Mouse (Mus musculus) lung, postnatal 0 days (tissue): Measurements from ENCODE around the gene Myzap. TPM values are rescaled to one million over a fixed set of nuclear protein-coding genes. Genes with fewer than 3 reads are reported as not detected.
A peak's percentile ranks its signal among the peaks of the same experiment; 100 is the strongest.

ENCODE experiments used
- ATAC-seq: fragments of 200-750 bp; cut with Nextera tagmentation; 2 replicates; pipeline ENCODE4 v1.8.0; 2017; ENCODE audit warnings: moderate library complexity
- DNase-seq: peaks from one replicate; pipeline ENCODE4 v3.0.0-alpha.2; 2016; ENCODE audit warnings: low spot score
- H3K27ac ChIP-seq: fragments of 300-500 bp; sonication (generic); 2 replicates; pipeline ENCODE4 v1.5.1; 2014; ENCODE audit warnings: antibody characterized with exemption, mild to moderate bottlenecking, low read length, mixed read lengths
- H3K27me3 ChIP-seq: fragments of 300-500 bp; sonication (generic); replicated peaks from 2 replicates; pipeline ENCODE4 v1.6.1; 2014; ENCODE audit warnings: low read length, mixed read lengths; ENCODE audit not compliant: insufficient read depth
- H3K36me3 ChIP-seq: fragments of 300-500 bp; sonication (generic); 2 replicates; pipeline ENCODE4 v1.6.1; 2014; ENCODE audit warnings: low read length, mixed read lengths; ENCODE audit not compliant: insufficient read depth
- H3K4me1 ChIP-seq: fragments of 300-500 bp; sonication (generic); 2 replicates; pipeline ENCODE4 v1.6.1; 2014; ENCODE audit warnings: antibody characterized with exemption, low read depth, low read length, mixed read lengths; ENCODE audit not compliant: insufficient read depth
- H3K4me2 ChIP-seq: fragments of 300-500 bp; sonication (generic); replicated peaks from 2 replicates; pipeline ENCODE4 v1.6.1; 2014; ENCODE audit warnings: low read depth, mild to moderate bottlenecking, low read length, moderate library complexity, mixed read lengths
- H3K4me3 ChIP-seq: fragments of 300-500 bp; sonication (generic); 2 replicates; pipeline ENCODE4 v1.5.1; 2014; ENCODE audit warnings: low read depth, low read length
- H3K9ac ChIP-seq: fragments of 300-500 bp; sonication (generic); replicated peaks from 2 replicates; pipeline ENCODE4 v1.6.1; 2014; ENCODE audit warnings: low read depth, mild to moderate bottlenecking
- H3K9me3 ChIP-seq: fragments of 300-500 bp; sonication (generic); 2 replicates; pipeline ENCODE4 v1.6.1; 2016; ENCODE audit warnings: low read length, mixed read lengths
- CTCF ChIP-seq: IDR thresholded peaks from 2 replicates; pipeline ENCODE4 v1.5.1; 2016; ENCODE audit warnings: antibody characterized with exemption, mild to moderate bottlenecking
- EP300 ChIP-seq: IDR thresholded peaks from 2 replicates; pipeline ENCODE4 v1.6.1; 2016; ENCODE audit warnings: antibody characterized with exemption, mild to moderate bottlenecking, control low read depth
- WGBS: fragments of 180-500 bp; shearing (Covaris S2); extraction: QIAGEN DNeasy Blood & Tissue Kit; methylation state at CpG from one replicate; pipeline ENCODE4 v1.1.7; 2014; 5-methylcytosine and 5-hydroxymethylcytosine counted together
- polyA plus RNA-seq: library from polyadenylated mRNA; unstranded; fragments of >200 nt; fragmentation: Nextera tagmentation; extraction: Ambion mirVana; gene quantifications from 2 replicates; pipeline ENCODE4 v1.2.1, GENCODE M21; 2015

Myzap gene
- polyA plus RNA-seq, 1 experiment from 2014 or later: 126 TPM

GRCm38 (mm10) chr9:71527438-71527837 lies 64.7 kb downstream of the Myzap start:
- Histone ChIP-seq H3K27me3 (no peaks in the 10 kb centered on the region), H3K27ac (no peak overlapping the region), H3K4me2 (no peak overlapping the region), H3K9ac (no peak overlapping the region), H3K4me1 (no peaks in the 10 kb centered on the region; the same call in 1 of the 2 replicates), H3K9me3 (no peaks in the 10 kb centered on the region), H3K36me3 (no peaks in the 10 kb centered on the region), H3K4me3 (no peak overlapping the region)
- ATAC-seq (no peak), DNase-seq (no peak)
- 41% methylated on average over 9 of the region's 9 CpGs for WGBS
- no peak for TF ChIP-seq EP300
- TF ChIP-seq CTCF: no peak

GRCm38 (mm10) chr9:71523901-71524300 lies 68.3 kb downstream of the Myzap start:
- TF ChIP-seq CTCF (no peak), EP300 (no peak)
- H3K27ac ChIP-seq: no peak overlapping the region
- no peak overlapping the region for H3K9ac ChIP-seq
- no peaks in the 10 kb centered on the region for H3K9me3 ChIP-seq
- DNase-seq: no peak
- no peaks in the 10 kb centered on the region for H3K36me3 ChIP-seq
- no peak overlapping the region for H3K4me2 ChIP-seq
- H3K4me3 ChIP-seq: no peak overlapping the region
- WGBS: 91% methylated on average over 4 of the region's 4 CpGs
- no peaks in the 10 kb centered on the region for H3K27me3 ChIP-seq
- H3K4me1 ChIP-seq: no peaks in the 10 kb centered on the region; the same call in 1 of the 2 replicates
- ATAC-seq: no peak

- no peaks in the 10 kb centered on the region for H3K9me3 ChIP-seq
- no peak overlapping the region for H3K4me3 ChIP-seq
- H3K9ac ChIP-seq: no peak overlapping the region
- no peaks in the 10 kb centered on the region for H3K36me3 ChIP-seq
- no peak for ATAC-seq
- no peak overlapping the region for H3K4me2 ChIP-seq
- no peaks in the 10 kb centered on the region for H3K27me3 ChIP-seq
- no peaks in the 10 kb centered on the region; the same call in 1 of the 2 replicates for H3K4me1 ChIP-seq
- no peak for DNase-seq
- WGBS: 51% methylated on average over 3 of the region's 3 CpGs
- H3K27ac ChIP-seq: no peak overlapping the region
- TF ChIP-seq CTCF: peak; percentile 19
- no peak for TF ChIP-seq EP300
Measured at GRCm38 (mm10) chr9:71519836-71520235, 72.3 kb downstream of the Myzap start.

DNA sequence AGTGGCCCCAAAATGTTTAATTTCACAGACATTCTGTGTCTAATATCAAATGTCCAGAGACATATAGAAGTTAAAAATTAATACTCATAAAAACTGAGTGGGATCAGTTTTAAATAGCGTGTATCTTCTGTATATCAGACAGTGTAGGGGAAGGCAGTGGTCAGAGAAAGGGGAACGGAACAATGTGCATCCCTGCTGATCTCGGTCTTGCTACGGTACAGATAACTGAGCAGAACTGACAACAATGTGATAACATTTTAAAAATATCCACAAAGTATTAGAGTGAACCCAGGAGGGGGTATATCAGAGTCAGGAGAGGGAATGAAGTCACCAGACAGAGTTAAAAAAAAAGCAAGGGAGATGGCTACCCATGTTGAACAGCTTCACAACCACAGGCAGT lies 74.7 kb downstream of the Myzap start:
- WGBS: 83% methylated on average over 4 of the region's 4 CpGs

DNA sequence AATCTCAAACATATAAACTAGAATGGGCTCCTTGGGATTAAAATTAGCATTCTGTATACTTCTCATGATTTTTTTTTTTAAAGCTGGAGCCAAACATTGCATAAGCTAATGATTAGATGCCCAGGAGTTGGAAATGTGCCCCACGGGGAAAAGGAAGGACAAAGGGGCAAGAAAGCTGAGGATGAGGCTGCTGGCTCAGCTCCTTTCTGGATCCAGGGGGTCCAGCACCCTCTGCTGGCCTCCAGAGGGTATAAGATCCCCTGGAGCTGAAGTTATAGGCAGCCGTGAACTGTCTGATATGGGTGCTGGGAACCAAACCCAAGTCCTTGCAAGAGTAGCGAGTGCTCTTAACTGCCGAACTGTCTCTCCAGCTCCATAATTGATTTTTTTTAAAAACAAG lies 76.3 kb downstream of the Myzap start:
- TF ChIP-seq EP300 (no peak), CTCF (no peak; the same call in 1 of the 2 replicates)
- no peak for ATAC-seq
- Histone ChIP-seq H3K27ac (no peak overlapping the region), H3K4me2 (no peak overlapping the region), H3K4me3 (no peak overlapping the region), H3K36me3 (no peaks in the 10 kb centered on the region), H3K4me1 (no peaks in the 10 kb centered on the region), H3K9ac (no peak overlapping the region), H3K27me3 (no peaks in the 10 kb centered on the region), H3K9me3 (no peaks in the 10 kb centered on the region)
- no peak for DNase-seq
- 89% methylated on average over 4 of the region's 4 CpGs for WGBS

More for the DNA sequence above, 74.7 kb downstream of the Myzap start:
- Histone ChIP-seq H3K36me3 (no peaks in the 10 kb centered on the region), H3K27me3 (no peaks in the 10 kb centered on the region), H3K9ac (no peak overlapping the region), H3K9me3 (no peaks in the 10 kb centered on the region), H3K4me3 (no peak overlapping the region), H3K27ac (no peak overlapping the region), H3K4me2 (no peak overlapping the region), H3K4me1 (no peaks in the 10 kb centered on the region)
- ATAC-seq (no peak), DNase-seq (no peak)
- no peak for TF ChIP-seq CTCF
- TF ChIP-seq EP300: no peak

- Histone ChIP-seq H3K27me3 (no peaks in the 10 kb centered on the region), H3K4me2 (no peak overlapping the region), H3K9ac (no peak overlapping the region), H3K4me1 (no peaks in the 10 kb centered on the region), H3K36me3 (no peaks in the 10 kb centered on the region), H3K4me3 (no peak overlapping the region), H3K27ac (no peak overlapping the region), H3K9me3 (no peaks in the 10 kb centered on the region)
- DNase-seq: no peak
- no peak for TF ChIP-seq EP300
- no peak for TF ChIP-seq CTCF
- WGBS: 79% methylated on average over 4 of the region's 4 CpGs
- no peak for ATAC-seq
Measured at GRCm38 (mm10) chr9:71513566-71513965, 78.6 kb downstream of the Myzap start.

- Histone ChIP-seq H3K4me2 (no peak overlapping the region), H3K36me3 (no peaks in the 10 kb centered on the region), H3K27me3 (no peaks in the 10 kb centered on the region), H3K27ac (no peak overlapping the region), H3K9me3 (no peaks in the 10 kb centered on the region), H3K4me3 (no peak overlapping the region), H3K4me1 (no peaks in the 10 kb centered on the region), H3K9ac (no peak overlapping the region)
- TF ChIP-seq CTCF: no peak
- no peak for TF ChIP-seq EP300
- WGBS: 57% methylated on average over 10 of the region's 10 CpGs
- ATAC-seq (no peak), DNase-seq (no peak)
Measured at GRCm38 (mm10) chr9:71512899-71513298, 79.3 kb downstream of the Myzap start.
